Mouse (Mus musculus): ENCODE measurements around the gene Ccdc28a.

- no peak for TF ChIP-seq GATA1 (IDR thresholded peaks at IDR 0.05; ENCODE audit: borderline replicate concordance, low read length)
- no peak for TF ChIP-seq FLI1 (IDR thresholded peaks at IDR 0.05; ENCODE audit: low read length)
Observed at GRCm38 (mm10) chr10:18200656-18201055, 34.1 kb downstream of the Ccdc28a start.
